Mouse (Mus musculus): ENCODE results near the gene Gucd1. TPM values are rescaled to one million over a fixed set of nuclear protein-coding genes. Genes with fewer than 3 reads are reported as not detected.
"Not testable (repeated sequence)": the region's sequence is repeated elsewhere in the genome, so short reads cannot be mapped to it uniquely, and the experiment has no call there.

Gene Gucd1
- total and polyA plus RNA-seq, 2 experiments from 2014 or later, result 28.0 to 113 TPM

GRCm38 (mm10) chr10:75390832-75391231 lies 126.9 kb downstream of the Gucd1 start:
- Histone ChIP-seq H3K4me3 (ENCODE audit: low read depth, low read length) (no peak overlapping the region), H3K9me3 (replicated peaks; ENCODE audit: control insufficient read depth, low read length) (0 out of 2 replicates have a peak, but pooled peaks cover 3% of the 10 kb centered on the region), H3K27me3 (ENCODE audit: control insufficient read depth, insufficient read depth, low read length) (no peaks in the 10 kb centered on the region), H3K9ac (replicated peaks; ENCODE audit: low read depth, low read length) (no peak overlapping the region), H3K4me1 (ENCODE audit: control insufficient read depth, insufficient read depth) (no peaks in the 10 kb centered on the region), H3K4me2 (ENCODE audit: low read depth, low read length) (no peak overlapping the region), H3K27ac (ENCODE audit: low read depth) (no peak overlapping the region), H3K36me3 (replicated peaks; ENCODE audit: control insufficient read depth, insufficient read depth, low read length) (no peaks in the 10 kb centered on the region)
- DNase-seq (ENCODE audit: low spot score), result peak; percentile 48
- no peak for ATAC-seq (ENCODE audit: insufficient read depth, low read depth)
- WGBS, result 73% methylated on average over 4 of the region's 4 CpGs
- TF ChIP-seq EP300 (IDR thresholded peaks at IDR 0.05; ENCODE audit: low read depth), result no peak
- peak; percentile 66 for TF ChIP-seq CTCF (IDR thresholded peaks at IDR 0.05; ENCODE audit: low read depth)

- 76% methylated on average over 2 of the region's 2 CpGs for WGBS
- DNase-seq (ENCODE audit: low spot score), result no peak
- Histone ChIP-seq H3K36me3 (replicated peaks; ENCODE audit: control insufficient read depth, insufficient read depth, low read length) (no peaks in the 10 kb centered on the region), H3K27ac (ENCODE audit: low read depth) (no peak overlapping the region), H3K4me3 (ENCODE audit: low read depth, low read length) (no peak overlapping the region), H3K4me2 (ENCODE audit: low read depth, low read length) (no peak overlapping the region), H3K9ac (replicated peaks; ENCODE audit: low read depth, low read length) (no peak overlapping the region), H3K27me3 (ENCODE audit: control insufficient read depth, insufficient read depth, low read length) (no peaks in the 10 kb centered on the region), H3K9me3 (replicated peaks; ENCODE audit: control insufficient read depth, low read length) (0 out of 2 replicates have a peak, but pooled peaks cover 3% of the 10 kb centered on the region), H3K4me1 (ENCODE audit: control insufficient read depth, insufficient read depth) (no peaks in the 10 kb centered on the region)
- no peak for TF ChIP-seq CTCF (IDR thresholded peaks at IDR 0.05; ENCODE audit: low read depth)
- no peak for TF ChIP-seq EP300 (IDR thresholded peaks at IDR 0.05; ENCODE audit: low read depth)
- ATAC-seq (ENCODE audit: insufficient read depth, low read depth), result no peak
Observed at GRCm38 (mm10) chr10:75390156-75390555, 127.6 kb downstream of the Gucd1 start.

- no peaks in the 10 kb centered on the region for H3K4me1 ChIP-seq (ENCODE audit: control insufficient read depth, insufficient read depth)
- 28% methylated on average over 10 of the region's 10 CpGs for WGBS
- H3K9ac ChIP-seq (replicated peaks; ENCODE audit: low read depth, low read length), result no peak overlapping the region
- no peak overlapping the region for H3K4me3 ChIP-seq (ENCODE audit: low read depth, low read length)
- ATAC-seq (ENCODE audit: insufficient read depth, low read depth) (peak; percentile 79), DNase-seq (ENCODE audit: low spot score) (peak; percentile 72)
- H3K36me3 ChIP-seq (replicated peaks; ENCODE audit: control insufficient read depth, insufficient read depth, low read length), result no peaks in the 10 kb centered on the region
- H3K27me3 ChIP-seq (ENCODE audit: control insufficient read depth, insufficient read depth, low read length), result no peaks in the 10 kb centered on the region
- H3K9me3 ChIP-seq (replicated peaks; ENCODE audit: control insufficient read depth, low read length), result peaks cover 3% of the 10 kb centered on the region; the same call in 1 of the 2 replicates
- TF ChIP-seq CTCF (IDR thresholded peaks at IDR 0.05; ENCODE audit: low read depth) (no peak), EP300 (IDR thresholded peaks at IDR 0.05; ENCODE audit: low read depth) (no peak)
- H3K27ac ChIP-seq (ENCODE audit: low read depth), result peak overlapping the region; percentile 66
- H3K4me2 ChIP-seq (ENCODE audit: low read depth, low read length), result no peak overlapping the region; the same call in 1 of the 2 replicates
Observed at GRCm38 (mm10) chr10:75378688-75379087, 139.1 kb downstream of the Gucd1 start.

- H3K27ac ChIP-seq (ENCODE audit: low read depth), result peak overlapping the region; percentile 76
- DNase-seq (ENCODE audit: low spot score), result peak; percentile 54
- H3K36me3 ChIP-seq (replicated peaks; ENCODE audit: control insufficient read depth, insufficient read depth, low read length); H3K9me3 ChIP-seq (replicated peaks; ENCODE audit: control insufficient read depth, low read length); H3K27me3 ChIP-seq (ENCODE audit: control insufficient read depth, insufficient read depth, low read length); H3K4me2 ChIP-seq (ENCODE audit: low read depth, low read length); H3K4me1 ChIP-seq (ENCODE audit: control insufficient read depth, insufficient read depth); H3K4me3 ChIP-seq (ENCODE audit: low read depth, low read length); H3K9ac ChIP-seq (replicated peaks; ENCODE audit: low read depth, low read length): not testable (repeated sequence)
- 28% methylated on average over 12 of the region's 19 CpGs for WGBS
- ATAC-seq (ENCODE audit: insufficient read depth, low read depth), result peak; percentile 77
Observed at GRCm38 (mm10) chr10:75373655-75374351, 144.0 kb downstream of the Gucd1 start.

- ATAC-seq (ENCODE audit: insufficient read depth, low read depth) (no peak), DNase-seq (ENCODE audit: low spot score) (no peak)
- 56% methylated on average over 6 of the region's 6 CpGs for WGBS
- Histone ChIP-seq H3K4me1 (ENCODE audit: control insufficient read depth, insufficient read depth) (peaks cover 15% of the 10 kb centered on the region), H3K9me3 (replicated peaks; ENCODE audit: control insufficient read depth, low read length) (no peaks in the 10 kb centered on the region), H3K4me2 (ENCODE audit: low read depth, low read length) (peak overlapping the region; percentile 42), H3K27me3 (ENCODE audit: control insufficient read depth, insufficient read depth, low read length) (no peaks in the 10 kb centered on the region), H3K9ac (replicated peaks; ENCODE audit: low read depth, low read length) (no peak overlapping the region), H3K36me3 (replicated peaks; ENCODE audit: control insufficient read depth, insufficient read depth, low read length) (no peaks in the 10 kb centered on the region), H3K4me3 (ENCODE audit: low read depth, low read length) (peak overlapping the region; percentile 25), H3K27ac (ENCODE audit: low read depth) (no peak overlapping the region; the same call in 1 of the 2 replicates)
- TF ChIP-seq EP300 (IDR thresholded peaks at IDR 0.05; ENCODE audit: low read depth) (no peak), CTCF (IDR thresholded peaks at IDR 0.05; ENCODE audit: low read depth) (no peak)
Observed at GRCm38 (mm10) chr10:75365231-75365633, 152.5 kb downstream of the Gucd1 start.

- WGBS, result 56% methylated on average over 9 of the region's 9 CpGs
- H3K4me2 ChIP-seq (ENCODE audit: low read depth, low read length), result peak overlapping the region; percentile 42; the same call in 1 of the 2 replicates
- DNase-seq (ENCODE audit: low spot score), result no peak
Observed at GRCm38 (mm10) chr10:75364796-75365195, 153.0 kb downstream of the Gucd1 start.

More at GRCm38 (mm10) chr10:75364796-75365195, 153.0 kb downstream of the Gucd1 start:
- Histone ChIP-seq H3K4me1 (ENCODE audit: control insufficient read depth, insufficient read depth) (peaks cover 15% of the 10 kb centered on the region), H3K9me3 (replicated peaks; ENCODE audit: control insufficient read depth, low read length) (no peaks in the 10 kb centered on the region), H3K36me3 (replicated peaks; ENCODE audit: control insufficient read depth, insufficient read depth, low read length) (no peaks in the 10 kb centered on the region), H3K27me3 (ENCODE audit: control insufficient read depth, insufficient read depth, low read length) (no peaks in the 10 kb centered on the region), H3K27ac (ENCODE audit: low read depth) (peak overlapping the region; percentile 82), H3K4me3 (ENCODE audit: low read depth, low read length) (no peak overlapping the region), H3K9ac (replicated peaks; ENCODE audit: low read depth, low read length) (no peak overlapping the region)
- ATAC-seq (ENCODE audit: insufficient read depth, low read depth), result 0 out of 2 replicates have a peak, but pooled peaks have one; percentile 12
- no peak for TF ChIP-seq EP300 (IDR thresholded peaks at IDR 0.05; ENCODE audit: low read depth)
- no peak for TF ChIP-seq CTCF (IDR thresholded peaks at IDR 0.05; ENCODE audit: low read depth)

Measured in heart, postnatal 0 days (tissue).